Mouse (Mus musculus) heart, postnatal 0 days (tissue): Measurements from ENCODE around the gene Fermt1.

Experiments
- CTCF ChIP-seq: IDR thresholded peaks from 2 replicates; pipeline ENCODE4 v1.5.1; 2016; ENCODE audit warnings: antibody characterized with exemption, control low read depth, low read depth
- EP300 ChIP-seq: IDR thresholded peaks from 2 replicates; pipeline ENCODE4 v1.6.1; 2016; ENCODE audit warnings: antibody characterized with exemption, low read depth

DNA sequence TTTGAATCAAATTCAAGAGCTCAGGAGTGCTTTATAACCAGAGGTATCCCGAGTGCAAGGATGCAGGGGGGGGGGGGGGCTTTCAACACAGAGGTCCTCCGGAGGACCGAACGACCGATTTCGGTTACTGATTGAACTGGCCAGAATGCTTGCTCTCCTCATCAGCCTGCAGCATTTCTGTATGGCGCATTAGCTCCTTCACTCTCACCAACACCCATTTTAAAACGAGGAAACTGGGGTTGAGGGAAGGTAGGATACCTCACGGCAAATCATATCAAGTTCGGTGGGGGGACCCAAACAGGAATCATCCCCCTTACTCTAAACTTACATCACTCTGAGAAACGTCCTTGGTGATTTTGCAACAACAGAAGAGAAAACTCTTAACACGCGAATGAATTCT is 1.7 kb downstream of the Fermt1 start:
- TF ChIP-seq CTCF (no peak), EP300 (no peak)
